Mouse (Mus musculus) kidney, embryonic 15.5 days (tissue): ENCODE results near the gene Per1. TPM values are rescaled to one million over a fixed set of nuclear protein-coding genes. Genes with fewer than 3 reads are reported as not detected.
A peak's percentile ranks its signal among the peaks of the same experiment; 100 is the strongest.

Experiments
- ATAC-seq: fragments of 200-750 bp; cut with Nextera tagmentation; replicated peaks from 2 replicates; pipeline ENCODE4 v1.8.0; 2017; ENCODE audit warnings: moderate TSS enrichment; ENCODE audit not compliant: low FRiP score
- H3K27ac ChIP-seq: fragments of 300-500 bp; sonication (generic); 2 replicates; pipeline ENCODE4 v1.5.1; 2015; ENCODE audit warnings: mild to moderate bottlenecking, inconsistent platforms
- H3K27me3 ChIP-seq: fragments of 300-500 bp; sonication (generic); 2 replicates; pipeline ENCODE4 v1.6.1; 2015; ENCODE audit warnings: inconsistent platforms
- H3K36me3 ChIP-seq: fragments of 300-500 bp; sonication (generic); 2 replicates; pipeline ENCODE4 v1.6.1; 2015; ENCODE audit warnings: inconsistent platforms
- H3K4me1 ChIP-seq: fragments of 300-500 bp; sonication (generic); 2 replicates; pipeline ENCODE4 v1.6.1; 2015; ENCODE audit warnings: inconsistent platforms
- H3K4me2 ChIP-seq: fragments of 300-500 bp; sonication (generic); 2 replicates; pipeline ENCODE4 v1.6.1; 2015; ENCODE audit warnings: moderate library complexity, mild to moderate bottlenecking, inconsistent platforms
- H3K4me3 ChIP-seq: fragments of 300-500 bp; sonication (generic); replicated peaks from 2 replicates; pipeline ENCODE4 v1.5.1; 2015; ENCODE audit warnings: mild to moderate bottlenecking, inconsistent platforms
- H3K9ac ChIP-seq: fragments of 300-500 bp; sonication (generic); 2 replicates; pipeline ENCODE4 v1.6.1; 2015; ENCODE audit warnings: mild to moderate bottlenecking, inconsistent platforms
- H3K9me3 ChIP-seq: fragments of 300-500 bp; sonication (generic); replicated peaks from 2 replicates; pipeline ENCODE4 v1.6.1; 2016; ENCODE audit warnings: inconsistent platforms
- WGBS: fragments of 180-500 bp; shearing (Covaris S2); methylation state at CpG from one replicate; pipeline ENCODE4 v1.1.7; 2015; ENCODE audit warnings: mixed read lengths; 5-methylcytosine and 5-hydroxymethylcytosine counted together
- polyA plus RNA-seq: library from polyadenylated mRNA; unstranded; fragments of >200 nt; fragmentation: Nextera tagmentation; extraction: Ambion mirVana; gene quantifications from 2 replicates; pipeline ENCODE4 v1.2.1, GENCODE M21; 2015

Gene Per1
- polyA plus RNA-seq, 1 experiment from 2014 or later, result 13.7 TPM

DNA sequence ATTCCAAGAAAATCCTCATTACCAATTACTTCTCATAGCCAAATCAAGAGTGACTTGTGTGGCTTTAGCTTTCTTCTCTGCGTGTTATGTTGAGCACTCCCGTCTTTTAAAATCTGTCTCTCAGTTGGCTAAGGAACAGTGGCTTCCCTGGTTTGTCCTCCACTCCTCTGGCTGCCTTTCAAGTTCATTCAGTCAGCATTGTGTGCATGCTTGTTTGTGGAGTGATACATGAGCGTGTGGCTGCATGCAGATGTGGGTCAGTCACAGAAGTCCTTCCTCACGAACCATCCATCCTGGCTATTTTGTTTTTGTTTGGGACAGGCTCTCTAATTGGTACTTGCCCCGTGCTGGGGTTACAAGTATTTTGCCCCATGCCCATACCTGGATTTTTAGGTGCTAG lies 18.4 kb upstream of the Per1 start:
- no peaks in the 10 kb centered on the region for H3K36me3 ChIP-seq
- no peak overlapping the region for H3K4me3 ChIP-seq
- no peaks in the 10 kb centered on the region for H3K9me3 ChIP-seq
- H3K27ac ChIP-seq, result no peak overlapping the region
- peaks cover 25% of the 10 kb centered on the region for H3K4me1 ChIP-seq
- no peak overlapping the region for H3K9ac ChIP-seq
- H3K4me2 ChIP-seq, result no peak overlapping the region
- no peaks in the 10 kb centered on the region for H3K27me3 ChIP-seq
- 69% methylated on average over 5 of the region's 5 CpGs for WGBS
- ATAC-seq, result no peak

DNA sequence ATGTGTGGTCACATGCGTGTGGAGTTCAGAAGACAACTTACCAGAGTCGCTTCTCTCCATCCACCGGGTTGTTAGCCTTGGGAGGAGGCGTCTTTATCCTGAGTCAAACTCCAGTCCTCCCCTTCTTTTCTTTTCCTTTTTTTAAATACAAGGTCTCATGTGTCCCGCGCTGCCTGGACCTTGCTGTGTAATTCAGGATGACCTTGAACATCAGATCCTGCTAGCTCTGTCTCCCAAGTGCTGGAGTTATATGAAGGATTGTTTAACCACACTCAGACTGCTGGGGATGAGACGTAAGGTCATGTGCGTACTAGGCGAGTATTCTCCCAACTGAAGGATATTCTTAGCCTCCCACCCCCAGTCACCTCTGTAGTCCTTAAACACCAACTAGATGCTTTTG lies 17.7 kb upstream of the Per1 start:
- Histone ChIP-seq H3K9me3 (no peaks in the 10 kb centered on the region), H3K36me3 (no peaks in the 10 kb centered on the region), H3K4me1 (peaks cover 18% of the 10 kb centered on the region), H3K27ac (no peak overlapping the region), H3K4me2 (no peak overlapping the region), H3K9ac (no peak overlapping the region), H3K4me3 (no peak overlapping the region), H3K27me3 (no peaks in the 10 kb centered on the region)
- no peak for ATAC-seq
- WGBS, result 73% methylated on average over 9 of the region's 9 CpGs

DNA sequence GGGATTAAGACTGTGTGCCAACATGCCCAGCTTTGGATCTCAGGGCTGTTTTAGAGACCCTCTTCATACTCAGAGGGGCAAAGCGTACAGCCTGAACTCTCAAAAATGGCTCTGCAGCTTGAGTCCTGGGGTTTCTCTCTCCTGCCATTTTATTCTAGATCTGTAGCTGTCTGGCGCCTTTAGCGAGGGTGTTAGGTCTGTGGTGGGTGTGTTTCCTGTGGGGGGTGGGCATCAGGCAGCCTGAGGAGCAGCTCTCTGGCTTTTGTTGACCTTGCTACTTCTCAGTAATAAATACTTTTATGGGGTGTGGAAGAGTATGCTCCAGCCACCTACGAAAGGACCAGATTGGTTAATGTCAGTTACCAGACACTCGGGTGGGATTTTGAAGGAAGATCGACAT lies 17.0 kb upstream of the Per1 start:
- Histone ChIP-seq H3K9me3 (no peaks in the 10 kb centered on the region), H3K36me3 (no peaks in the 10 kb centered on the region), H3K4me3 (no peak overlapping the region), H3K4me1 (peaks cover 13% of the 10 kb centered on the region; the same call in 1 of the 2 replicates), H3K27me3 (no peaks in the 10 kb centered on the region), H3K9ac (no peak overlapping the region), H3K27ac (no peak overlapping the region), H3K4me2 (no peak overlapping the region)
- no peak for ATAC-seq
- 48% methylated on average over 6 of the region's 6 CpGs for WGBS

DNA sequence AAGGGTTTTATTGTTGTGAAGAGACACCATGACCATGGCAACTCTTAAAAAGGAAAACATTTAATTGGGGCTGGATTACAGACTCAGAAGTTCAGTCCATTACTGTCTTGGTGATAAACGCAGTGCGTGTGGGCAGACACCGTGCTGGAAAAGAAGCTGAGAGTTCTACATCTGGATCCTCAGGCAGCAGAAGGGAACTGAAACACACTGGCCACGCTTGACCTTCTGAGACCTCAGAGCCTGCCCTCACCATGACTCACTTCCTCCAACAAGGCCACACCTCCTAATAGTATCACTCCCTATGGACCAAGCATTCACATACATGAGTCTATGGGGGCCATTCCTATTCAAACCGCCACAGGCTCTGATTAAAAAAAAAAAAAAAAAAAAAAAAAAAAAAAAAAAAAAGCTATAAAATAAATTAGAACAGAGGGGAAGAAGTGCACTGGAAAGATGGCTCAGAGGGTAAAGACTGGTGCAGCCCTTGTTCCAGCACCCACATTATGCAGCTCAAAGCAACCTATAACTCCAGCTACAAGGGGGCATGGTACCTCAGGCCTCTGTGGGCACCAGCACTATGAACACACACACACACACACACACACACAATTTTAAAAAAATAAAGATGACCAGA lies 16.1 kb upstream of the Per1 start:
- no peaks in the 10 kb centered on the region for H3K36me3 ChIP-seq
- H3K4me1 ChIP-seq, result peaks cover 10% of the 10 kb centered on the region; the same call in 1 of the 2 replicates
- 44% methylated on average over 5 of the region's 5 CpGs for WGBS
- H3K9ac ChIP-seq, result no peak overlapping the region
- no peak overlapping the region for H3K4me3 ChIP-seq
- no peak for ATAC-seq
- 0 out of 2 replicates have a peak overlapping the region, but pooled peaks have one; percentile 6 for H3K27ac ChIP-seq
- no peaks in the 10 kb centered on the region for H3K27me3 ChIP-seq
- no peak overlapping the region for H3K4me2 ChIP-seq
- H3K9me3 ChIP-seq, result no peaks in the 10 kb centered on the region

DNA sequence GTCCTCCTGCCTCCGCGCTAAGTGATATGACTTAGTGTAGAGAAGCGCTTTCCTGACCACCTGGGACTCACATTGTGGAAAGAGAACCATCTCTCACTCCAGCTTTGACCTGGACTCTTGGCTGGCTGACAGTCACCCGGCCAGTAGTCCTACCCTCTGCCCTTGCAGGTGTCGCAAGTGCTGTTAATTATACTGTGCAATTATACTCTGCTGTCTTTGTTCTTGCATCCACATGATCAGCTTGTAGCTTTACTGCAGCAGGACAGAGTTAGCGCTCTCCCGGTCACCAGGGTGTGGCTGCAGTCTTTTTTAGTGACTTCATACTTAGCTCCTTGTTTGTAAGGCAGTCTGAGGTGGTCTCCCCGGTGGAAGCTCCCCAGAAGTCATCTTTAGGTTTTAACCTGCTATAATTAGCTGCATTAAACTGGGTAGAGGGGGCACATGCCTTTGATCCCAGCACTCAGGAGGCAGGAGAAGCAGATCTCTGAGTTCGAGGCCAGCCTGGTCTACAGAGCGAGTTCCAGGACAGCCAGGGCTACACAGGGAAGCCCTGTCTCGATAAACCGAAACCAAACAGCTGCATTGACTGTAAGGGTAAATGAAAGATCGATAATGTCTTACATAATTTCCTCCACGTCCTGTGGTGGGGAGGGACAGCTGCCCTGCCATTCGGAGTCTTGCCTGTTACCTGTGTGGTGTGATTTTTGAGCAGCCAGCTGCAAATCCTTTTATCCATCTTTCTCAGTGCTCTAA lies 14.7 kb upstream of the Per1 start:
- no peak overlapping the region; the same call in 1 of the 2 replicates for H3K4me3 ChIP-seq
- H3K9me3 ChIP-seq, result no peaks in the 10 kb centered on the region
- H3K27me3 ChIP-seq, result no peaks in the 10 kb centered on the region
- H3K4me1 ChIP-seq, result peaks cover 8% of the 10 kb centered on the region; the same call in 1 of the 2 replicates
- no peaks in the 10 kb centered on the region for H3K36me3 ChIP-seq
- H3K4me2 ChIP-seq, result no peak overlapping the region
- ATAC-seq, result no peak
- H3K27ac ChIP-seq, result no peak overlapping the region
- 74% methylated on average over 15 of the region's 15 CpGs for WGBS
- no peak overlapping the region for H3K9ac ChIP-seq

DNA sequence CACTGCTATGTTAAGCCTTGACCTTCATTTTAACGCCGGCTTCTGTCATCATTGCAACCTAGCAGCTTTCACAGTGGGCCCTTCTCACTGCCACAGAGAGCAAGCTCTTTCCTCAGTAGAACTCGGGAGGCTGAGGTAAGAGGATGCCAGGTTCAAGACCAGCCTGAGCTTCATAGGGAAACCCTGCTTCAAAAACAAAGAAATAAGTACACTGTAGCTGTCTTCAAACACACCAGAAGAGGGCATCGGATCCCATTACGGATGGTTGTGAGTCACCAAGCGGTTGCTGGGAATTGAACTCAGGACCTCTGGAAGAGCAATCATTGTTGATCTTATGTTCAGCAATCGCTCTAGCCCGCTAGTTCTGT lies 14.2 kb upstream of the Per1 start:
- 86% methylated on average over 8 of the region's 8 CpGs for WGBS
- Histone ChIP-seq H3K36me3 (no peaks in the 10 kb centered on the region), H3K4me3 (no peak overlapping the region), H3K4me2 (no peak overlapping the region), H3K9me3 (no peaks in the 10 kb centered on the region), H3K4me1 (peaks cover 11% of the 10 kb centered on the region; the same call in 1 of the 2 replicates), H3K9ac (no peak overlapping the region), H3K27ac (no peak overlapping the region), H3K27me3 (no peaks in the 10 kb centered on the region)
- no peak for ATAC-seq

DNA sequence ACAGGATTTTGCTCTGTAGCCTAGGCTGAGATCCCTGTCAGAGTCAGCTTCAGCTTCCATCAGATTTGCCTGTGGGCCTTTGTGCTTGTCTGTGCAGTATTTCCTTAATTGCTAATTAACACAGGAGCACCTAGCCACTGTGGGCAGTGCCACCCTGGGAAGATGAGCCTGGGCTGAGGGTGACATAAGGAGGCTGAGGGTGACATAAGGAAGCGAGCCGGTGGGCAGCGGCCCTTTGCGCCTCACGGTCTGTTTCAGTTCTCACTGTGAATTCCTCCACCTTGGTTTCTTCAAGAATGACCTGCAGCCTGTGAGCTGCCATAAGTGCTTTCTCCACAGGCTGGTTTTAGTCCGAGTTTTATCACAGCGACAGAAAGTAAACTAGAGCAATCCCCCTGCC lies 13.4 kb upstream of the Per1 start:
- 80% methylated on average over 7 of the region's 7 CpGs for WGBS
- no peaks in the 10 kb centered on the region for H3K27me3 ChIP-seq
- H3K36me3 ChIP-seq, result no peaks in the 10 kb centered on the region
- H3K27ac ChIP-seq, result no peak overlapping the region
- no peak for ATAC-seq
- peaks cover 17% of the 10 kb centered on the region for H3K4me1 ChIP-seq
- H3K4me3 ChIP-seq, result no peak overlapping the region
- no peak overlapping the region for H3K9ac ChIP-seq
- H3K9me3 ChIP-seq, result no peaks in the 10 kb centered on the region
- no peak overlapping the region for H3K4me2 ChIP-seq

DNA sequence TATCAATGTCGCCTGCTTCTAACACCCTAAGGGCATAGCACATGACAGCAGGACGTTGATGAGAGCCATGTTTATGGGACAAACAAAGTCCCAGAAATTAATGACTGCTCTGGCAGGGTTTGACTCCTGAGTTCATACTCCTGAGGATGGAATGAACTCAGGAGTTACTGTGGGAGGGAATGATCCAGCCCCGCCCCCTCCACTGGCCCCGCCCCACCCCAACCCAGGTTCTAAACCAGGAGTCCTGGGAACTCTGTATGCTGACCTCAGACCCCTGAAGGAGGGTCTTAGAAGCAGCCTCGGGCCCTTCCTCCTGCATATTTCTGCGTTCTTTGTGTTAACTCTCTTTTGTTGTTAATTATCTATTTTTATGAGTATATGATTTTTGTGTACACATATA lies 9.4 kb upstream of the Per1 start:
- H3K4me1 ChIP-seq, result peaks cover 39% of the 10 kb centered on the region
- no peak for ATAC-seq
- no peaks in the 10 kb centered on the region for H3K9me3 ChIP-seq
- peaks cover 10% of the 10 kb centered on the region for H3K36me3 ChIP-seq
- 63% methylated on average over 6 of the region's 6 CpGs for WGBS
- H3K27ac ChIP-seq, result peak overlapping the region; percentile 95; the same call in 1 of the 2 replicates
- H3K4me2 ChIP-seq, result no peak overlapping the region
- H3K9ac ChIP-seq, result no peak overlapping the region
- H3K4me3 ChIP-seq, result no peak overlapping the region
- no peaks in the 10 kb centered on the region for H3K27me3 ChIP-seq

DNA sequence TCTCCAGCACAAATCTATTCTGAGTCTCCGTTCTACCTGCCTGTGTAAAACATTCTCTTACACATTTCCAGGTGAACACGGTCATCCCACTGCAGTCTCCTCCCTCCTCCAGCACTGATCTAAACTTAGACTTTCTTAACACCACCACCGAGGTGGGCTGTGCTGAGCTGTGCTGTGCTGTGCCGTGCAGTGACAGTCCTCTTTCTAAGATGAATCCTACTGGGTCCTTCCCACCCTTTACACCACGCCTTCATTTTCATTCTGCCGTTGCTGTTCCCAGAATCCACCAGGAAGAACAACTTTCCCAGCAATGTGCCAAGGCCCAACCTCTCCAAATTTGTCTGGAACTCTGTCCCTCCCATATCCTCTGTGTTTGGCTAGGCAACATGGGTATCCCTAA lies 8.6 kb upstream of the Per1 start:
- Histone ChIP-seq H3K27ac (peak overlapping the region; percentile 95), H3K4me3 (no peak overlapping the region), H3K4me2 (no peak overlapping the region), H3K27me3 (no peaks in the 10 kb centered on the region), H3K9me3 (no peaks in the 10 kb centered on the region), H3K4me1 (peaks cover 45% of the 10 kb centered on the region), H3K9ac (no peak overlapping the region), H3K36me3 (peaks cover 18% of the 10 kb centered on the region)
- no peak for ATAC-seq
- 60% methylated on average over 6 of the region's 6 CpGs for WGBS

DNA sequence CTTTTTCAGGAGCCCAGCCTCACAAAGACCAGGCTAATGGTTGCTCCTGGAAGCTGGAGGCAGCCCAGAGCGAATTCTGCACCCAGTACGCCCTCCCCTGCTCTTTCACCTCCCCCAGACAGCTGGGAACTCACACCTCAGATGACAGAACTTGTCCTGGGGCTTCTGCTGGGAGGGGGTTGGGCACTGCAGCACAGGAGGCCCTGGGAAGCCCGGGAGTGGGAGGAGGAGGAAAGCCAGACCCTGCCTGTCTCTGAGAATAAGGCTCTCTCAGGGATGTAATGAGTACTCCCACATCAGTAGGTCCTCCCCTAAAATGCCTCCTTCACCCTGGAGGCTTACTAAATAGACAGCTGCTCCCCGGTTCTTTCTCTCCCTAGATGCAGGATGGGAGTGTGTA lies 7.9 kb upstream of the Per1 start:
- WGBS, result 20% methylated on average over 4 of the region's 4 CpGs
- Histone ChIP-seq H3K9me3 (no peaks in the 10 kb centered on the region), H3K36me3 (peaks cover 24% of the 10 kb centered on the region), H3K9ac (0 out of 2 replicates have a peak overlapping the region, but pooled peaks have one; percentile 7), H3K4me3 (peak overlapping the region; percentile 2; the same call in 1 of the 2 replicates), H3K4me2 (peak overlapping the region; percentile 17), H3K4me1 (peaks cover 50% of the 10 kb centered on the region), H3K27me3 (no peaks in the 10 kb centered on the region), H3K27ac (peak overlapping the region; percentile 95)
- peak; percentile 44; the same call in 1 of the 2 replicates for ATAC-seq

DNA sequence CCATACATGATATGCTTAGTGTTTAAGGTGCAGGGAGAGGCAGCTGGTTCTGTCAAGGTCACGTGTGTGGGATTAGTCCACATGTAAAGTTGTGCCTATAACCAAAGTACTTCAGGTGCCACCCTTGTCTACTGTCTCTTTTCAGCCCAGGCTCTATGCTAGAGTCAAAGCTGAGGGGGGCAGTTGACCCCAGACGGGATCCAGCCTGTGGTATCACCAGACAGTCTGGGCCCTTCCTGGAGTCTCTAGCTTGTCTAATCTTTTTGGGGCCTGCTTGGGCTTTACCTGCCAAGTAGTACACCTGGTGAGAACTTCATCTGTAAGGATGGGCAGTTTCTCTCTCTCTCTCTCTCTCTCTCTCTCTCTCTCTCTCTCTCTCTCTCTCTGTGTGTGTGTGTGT lies 7.4 kb upstream of the Per1 start:
- peak overlapping the region; percentile 95 for H3K27ac ChIP-seq
- no peak overlapping the region for H3K4me3 ChIP-seq
- no peak for ATAC-seq

DNA sequence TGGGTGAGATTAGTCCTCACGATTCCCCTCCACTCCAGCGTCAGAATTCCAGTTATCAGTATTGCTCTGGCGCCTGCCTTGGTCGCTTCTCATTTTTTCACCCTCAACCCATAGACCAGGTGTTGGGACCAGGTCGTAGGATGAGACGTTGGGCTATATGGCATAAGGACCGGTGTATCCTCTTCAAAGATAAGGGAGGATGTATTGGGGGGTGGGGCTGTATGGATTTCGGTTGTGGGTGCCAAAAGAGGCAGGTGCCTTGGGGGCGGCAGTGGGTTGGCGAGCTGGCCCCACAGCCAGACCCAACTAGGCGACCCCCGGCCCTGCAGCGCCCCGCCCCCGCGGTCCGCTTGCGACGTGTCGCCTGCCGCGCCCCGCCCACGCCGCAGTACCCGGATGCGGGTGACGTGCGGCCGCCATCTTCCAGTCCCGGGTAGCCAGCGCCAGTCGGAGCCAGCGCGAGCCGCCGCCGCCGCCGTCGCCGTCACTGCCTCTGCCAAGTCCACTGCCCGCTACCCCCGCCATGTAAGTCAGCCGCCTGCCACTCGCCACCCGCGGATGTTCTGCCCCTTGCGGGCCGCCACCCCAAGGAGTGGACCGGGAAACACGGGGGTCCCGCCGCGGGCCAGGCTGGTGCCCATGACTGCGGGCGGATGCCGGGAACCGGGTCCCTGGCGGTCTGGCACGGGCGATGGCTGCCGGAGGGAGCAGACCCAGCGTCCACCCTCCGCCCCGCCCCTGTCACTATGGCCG lies 6.7 kb upstream of the Per1 start, which contains the start of gene Vamp2:
TSS of gene Vamp2 (plus strand) at position 388 of the 753 bp plus-strand sequence.
- H3K4me2 ChIP-seq, result peak within 1 kb of the TSS; percentile 87
- ATAC-seq, result peak; percentile 74
- peaks cover 56% of the 10 kb centered on the region for H3K4me1 ChIP-seq
- no peaks in the 10 kb centered on the region for H3K27me3 ChIP-seq
- under 1% methylated on average over 66 of the region's 67 CpGs for WGBS
- peak within 1 kb of the TSS; percentile 96 for H3K4me3 ChIP-seq
- H3K27ac ChIP-seq, result peak within 1 kb of the TSS; percentile 95
- H3K36me3 ChIP-seq, result peaks cover 31% of the 10 kb centered on the region
- no peaks in the 10 kb centered on the region for H3K9me3 ChIP-seq
- H3K9ac ChIP-seq, result peak within 1 kb of the TSS; percentile 100

More for the DNA sequence above, 7.4 kb upstream of the Per1 start:
- Histone ChIP-seq H3K9ac (no peak overlapping the region), H3K36me3 (peaks cover 28% of the 10 kb centered on the region), H3K9me3 (no peaks in the 10 kb centered on the region), H3K4me2 (peak overlapping the region; percentile 87), H3K4me1 (peaks cover 55% of the 10 kb centered on the region), H3K27me3 (no peaks in the 10 kb centered on the region)
- 40% methylated on average over 2 of the region's 2 CpGs for WGBS
